Mouse (Mus musculus): ENCODE results near the gene Notch2. TPM values are rescaled to one million over a fixed set of nuclear protein-coding genes. Genes with fewer than 3 reads are reported as not detected.

Gene Notch2
- total and polyA plus RNA-seq, 3 experiments: 3.3 to 11.3 (median 11.1) TPM

- H3K27me3 ChIP-seq (replicated peaks): no peaks in the 10 kb centered on the region
- DNase-seq (ENCODE audit: extremely low read depth): no peak
- peaks cover 0 to 38% of the 10 kb centered on the region in 2 experiments; a peak in 2 of 4 replicates for H3K4me1 ChIP-seq (ENCODE audit: control insufficient read depth in 1 of 2, insufficient read depth in 2 of 2)
- no peaks in the 10 kb centered on the region for H3K79me2 ChIP-seq (replicated peaks; ENCODE audit: control insufficient read depth, extremely low read depth, insufficient read depth, poor library complexity, severe bottlenecking)
- in situ Hi-C loops (cut with MboI; ENCODE audit: low pct_ligation_motif_present, low pct_unique_long_range_greater_than_20kb, low sequenced_read_pairs) (no loop called here), dilution Hi-C loops (cut with MboI; ENCODE audit: extremely low pct_ligation_motif_present, extremely low pct_unique_long_range_greater_than_20kb, low sequenced_read_pairs) (no loop called here)
- H3K27ac ChIP-seq (ENCODE audit: insufficient read depth, low read depth): no peak overlapping the region
- H3K9me3 ChIP-seq (replicated peaks; ENCODE audit: low read length): no peaks in the 10 kb centered on the region
- H3K4me2 ChIP-seq (ENCODE audit: insufficient read depth, low read depth, poor library complexity, severe bottlenecking): no peak overlapping the region
- H3K9ac ChIP-seq (ENCODE audit: insufficient read depth, low read depth): no peak overlapping the region
- H3K4me3 ChIP-seq (replicated peaks in 1 of 3; ENCODE audit: low read depth in 2 of 3, low read length in 2 of 3, poor library complexity in 1 of 3): no peak overlapping the region
- no peak for TF ChIP-seq CHD2 (IDR thresholded peaks at IDR 0.05; ENCODE audit: low read length)
- no peak for TF ChIP-seq POLR2A (IDR thresholded peaks at IDR 0.05; ENCODE audit: low read depth, low read length)
- no peak for TF ChIP-seq ETS1 (conservative IDR thresholded peaks at IDR 0.05; ENCODE audit: low read depth, low read length)
- TF ChIP-seq USF1 (IDR thresholded peaks at IDR 0.05; ENCODE audit: low read depth, low read length): no peak
- peaks cover 0 to 40% of the 10 kb centered on the region in 2 experiments for H3K36me3 ChIP-seq (replicated peaks in 1 of 2; ENCODE audit: control insufficient read depth in 1 of 2, insufficient read depth in 1 of 2, low read length in 1 of 2)
Observed at GRCm38 (mm10) chr3:98061661-98062330, 48.5 kb downstream of the Notch2 start.

GRCm38 (mm10) chr3:98062591-98063185 lies 49.4 kb downstream of the Notch2 start:
- H3K4me3 ChIP-seq (replicated peaks in 1 of 3; ENCODE audit: low read depth in 2 of 3, low read length in 2 of 3, poor library complexity in 1 of 3): no peak overlapping the region
- no peak overlapping the region for H3K9ac ChIP-seq (ENCODE audit: insufficient read depth, low read depth)
- TF ChIP-seq IRF4 (IDR thresholded peaks at IDR 0.05; ENCODE audit: low read depth, low read length): no peak
- no peak for TF ChIP-seq ZNF384 (IDR thresholded peaks at IDR 0.05; ENCODE audit: low read depth, low read length)
- no peak for TF ChIP-seq CHD1 (IDR thresholded peaks at IDR 0.05; ENCODE audit: low read depth, low read length)
- no peak for TF ChIP-seq USF2 (conservative IDR thresholded peaks at IDR 0.05; ENCODE audit: low read depth, low read length)
- dilution Hi-C loops (cut with MboI; ENCODE audit: extremely low pct_ligation_motif_present, extremely low pct_unique_long_range_greater_than_20kb, low sequenced_read_pairs): no loop called here
- H3K4me1 ChIP-seq (ENCODE audit: control insufficient read depth in 1 of 2, insufficient read depth in 2 of 2): peaks cover 0 to 38% of the 10 kb centered on the region in 2 experiments; a peak in 2 of 4 replicates
- H3K36me3 ChIP-seq (replicated peaks in 1 of 2; ENCODE audit: control insufficient read depth in 1 of 2, insufficient read depth in 1 of 2, low read length in 1 of 2): peaks cover 0 to 36% of the 10 kb centered on the region in 2 experiments
- in situ Hi-C loops (cut with MboI; ENCODE audit: low pct_ligation_motif_present, low pct_unique_long_range_greater_than_20kb, low sequenced_read_pairs): no loop called here
- H3K9me3 ChIP-seq (replicated peaks; ENCODE audit: low read length): no peaks in the 10 kb centered on the region
- H3K27ac ChIP-seq (ENCODE audit: insufficient read depth, low read depth): no peak overlapping the region
- no peak for DNase-seq (ENCODE audit: extremely low read depth)
- H3K4me2 ChIP-seq (ENCODE audit: insufficient read depth, low read depth, poor library complexity, severe bottlenecking): no peak overlapping the region
- no peaks in the 10 kb centered on the region for H3K79me2 ChIP-seq (replicated peaks; ENCODE audit: control insufficient read depth, extremely low read depth, insufficient read depth, poor library complexity, severe bottlenecking)
- no peaks in the 10 kb centered on the region for H3K27me3 ChIP-seq (replicated peaks)

- in situ Hi-C loops (cut with MboI; ENCODE audit: low pct_ligation_motif_present, low pct_unique_long_range_greater_than_20kb, low sequenced_read_pairs) (no loop called here), dilution Hi-C loops (cut with MboI; ENCODE audit: extremely low pct_ligation_motif_present, extremely low pct_unique_long_range_greater_than_20kb, low sequenced_read_pairs) (no loop called here)
- Histone ChIP-seq H3K4me3 (replicated peaks in 1 of 3; ENCODE audit: low read depth in 2 of 3, low read length in 2 of 3, poor library complexity in 1 of 3) (no peak overlapping the region), H3K9me3 (replicated peaks; ENCODE audit: low read length) (no peaks in the 10 kb centered on the region), H3K79me2 (replicated peaks; ENCODE audit: control insufficient read depth, extremely low read depth, insufficient read depth, poor library complexity, severe bottlenecking) (no peaks in the 10 kb centered on the region), H3K27ac (ENCODE audit: insufficient read depth, low read depth) (no peak overlapping the region), H3K9ac (ENCODE audit: insufficient read depth, low read depth) (no peak overlapping the region), H3K27me3 (replicated peaks) (no peaks in the 10 kb centered on the region), H3K4me1 (ENCODE audit: control insufficient read depth in 1 of 2, insufficient read depth in 2 of 2) (peaks cover 0 to 38% of the 10 kb centered on the region in 2 experiments; a peak in 2 of 4 replicates), H3K36me3 (replicated peaks in 1 of 2; ENCODE audit: control insufficient read depth in 1 of 2, insufficient read depth in 1 of 2, low read length in 1 of 2) (peaks cover 0 to 39% of the 10 kb centered on the region in 2 experiments), H3K4me2 (ENCODE audit: insufficient read depth, low read depth, poor library complexity, severe bottlenecking) (no peak overlapping the region)
- TF ChIP-seq NRF1 (IDR thresholded peaks at IDR 0.05; ENCODE audit: low read depth, low read length): no peak
- TF ChIP-seq MXI1 (IDR thresholded peaks at IDR 0.05; ENCODE audit: low read depth, low read length): no peak
- no peak for DNase-seq (ENCODE audit: extremely low read depth)
Observed at GRCm38 (mm10) chr3:98063186-98063771, 50.0 kb downstream of the Notch2 start.

Measured in CH12.LX (cell line).